Mouse (Mus musculus): Measurements from ENCODE around the gene Gm5458.
"Not testable (repeated sequence)": the region's sequence is repeated elsewhere in the genome, so short reads cannot be mapped to it uniquely, and the experiment has no call there.

Gene Gm5458

DNA sequence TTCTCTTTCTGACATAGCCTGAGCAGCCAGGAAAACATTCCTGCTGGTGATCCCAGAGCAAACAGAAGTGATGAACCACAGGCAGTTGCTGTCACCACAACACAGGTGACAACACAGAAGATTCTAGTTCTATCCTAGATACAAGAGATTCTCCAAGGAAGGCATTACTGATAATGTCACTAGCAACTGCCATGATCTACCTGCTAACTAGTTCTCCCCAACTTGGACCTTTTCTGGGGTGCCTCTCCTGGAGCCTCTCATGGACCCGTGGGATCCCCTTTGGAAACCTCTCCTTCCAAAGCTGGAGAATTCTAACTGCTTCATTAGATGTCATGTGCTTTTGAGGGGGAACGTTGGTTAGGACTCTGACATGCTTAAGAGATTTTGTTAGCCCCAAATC lies at the start of gene Gm5458:
Gm5458 (minus strand) TSS at position 101 of the 400 bp plus-strand sequence.
- DNase-seq: not testable (repeated sequence)

DNA sequence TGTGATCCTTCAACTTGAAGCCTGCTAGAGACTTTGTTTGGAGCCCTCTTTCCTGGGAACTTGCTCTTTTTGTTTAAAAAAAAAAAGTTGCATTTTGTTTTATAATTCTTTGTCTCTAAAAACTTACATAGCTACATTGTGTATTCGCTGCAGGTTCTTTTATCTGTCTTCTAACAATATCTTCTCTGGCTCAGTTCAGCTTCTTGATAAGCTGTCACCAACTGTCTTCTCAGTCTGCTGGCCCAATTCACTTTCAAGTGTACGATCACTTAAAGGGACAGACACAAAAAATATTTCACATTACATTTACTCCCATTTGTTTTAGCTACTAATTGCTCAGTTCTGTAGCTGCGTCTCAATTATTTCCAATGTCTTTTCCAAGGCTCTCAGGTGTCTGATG lies 43.9 kb upstream of the Gm5458 start:
- no peak for DNase-seq

DNA sequence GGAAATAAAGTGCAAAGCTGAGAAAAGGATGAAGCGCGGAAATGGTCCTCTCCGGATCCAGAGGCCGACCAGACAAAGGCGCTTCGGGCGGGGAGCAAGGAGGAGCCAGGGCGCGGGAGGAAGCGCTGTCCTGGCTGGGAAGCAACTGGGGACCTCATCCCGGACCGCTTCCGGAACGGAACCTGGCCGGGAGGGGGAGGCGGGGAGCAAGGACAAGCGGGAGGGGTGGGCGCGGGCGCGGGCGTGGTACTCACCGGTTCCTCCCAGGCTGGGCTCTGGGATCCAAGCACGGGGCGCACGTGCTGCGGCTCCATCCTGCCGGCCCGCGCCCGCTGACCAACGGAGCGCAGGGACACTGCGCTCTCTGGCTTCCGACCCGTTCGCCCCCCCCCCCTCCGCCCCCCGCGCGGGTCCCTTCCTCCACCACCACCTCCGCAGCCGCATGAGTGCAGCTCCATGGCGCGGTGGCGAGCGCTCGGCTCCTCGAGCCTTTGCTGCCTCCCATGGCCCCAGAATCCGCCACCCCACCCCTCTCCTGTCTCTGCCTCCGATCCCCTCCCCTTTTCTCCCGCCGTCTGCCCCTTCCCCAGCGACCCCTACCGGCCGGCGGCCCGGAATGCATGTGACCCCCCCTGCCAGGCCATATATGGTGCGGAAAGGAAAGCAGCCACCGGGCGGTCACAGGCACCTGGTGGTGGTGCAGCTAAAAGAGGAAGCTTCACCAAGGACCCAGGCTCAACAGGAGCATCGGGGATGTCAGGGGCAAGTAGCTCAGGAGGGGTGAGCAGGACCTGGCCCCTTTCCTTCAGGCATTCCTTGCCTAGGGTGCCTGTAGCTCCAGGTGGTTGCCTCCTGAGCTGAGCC lies 17.3 kb downstream of the Gm5458 start, which contains the start of gene Gm2237:
Gm2237 (minus strand) TSS at position 332 of the 864 bp plus-strand sequence.
- DNase-seq: peak; percentile 98

DNA sequence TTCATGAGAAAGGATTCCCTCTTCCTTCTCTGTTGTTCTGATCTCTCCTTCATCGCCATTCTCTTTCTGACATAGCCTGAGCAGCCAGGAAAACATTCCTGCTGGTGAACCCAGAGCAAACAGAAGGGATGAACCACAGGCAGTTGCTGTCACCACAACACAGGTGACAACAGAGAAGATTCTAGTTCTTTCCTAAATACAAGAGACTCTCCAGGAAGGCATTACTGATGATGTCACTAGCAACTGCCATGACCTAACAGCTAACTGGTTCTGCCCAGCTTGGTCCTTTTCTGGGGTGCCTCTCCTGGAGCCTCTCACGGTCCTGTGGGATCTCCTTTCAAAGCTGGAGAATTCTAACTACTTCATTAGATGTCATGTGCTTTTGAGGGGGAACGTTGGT lies 52.5 kb downstream of the Gm5458 start, which contains the start of gene Gm2244:
Gm2244 (minus strand) TSS at position 101 of the 400 bp plus-strand sequence.
- not testable (repeated sequence) for DNase-seq
